Mouse (Mus musculus): ENCODE data around the gene Bcor.

Bcor gene

DNA sequence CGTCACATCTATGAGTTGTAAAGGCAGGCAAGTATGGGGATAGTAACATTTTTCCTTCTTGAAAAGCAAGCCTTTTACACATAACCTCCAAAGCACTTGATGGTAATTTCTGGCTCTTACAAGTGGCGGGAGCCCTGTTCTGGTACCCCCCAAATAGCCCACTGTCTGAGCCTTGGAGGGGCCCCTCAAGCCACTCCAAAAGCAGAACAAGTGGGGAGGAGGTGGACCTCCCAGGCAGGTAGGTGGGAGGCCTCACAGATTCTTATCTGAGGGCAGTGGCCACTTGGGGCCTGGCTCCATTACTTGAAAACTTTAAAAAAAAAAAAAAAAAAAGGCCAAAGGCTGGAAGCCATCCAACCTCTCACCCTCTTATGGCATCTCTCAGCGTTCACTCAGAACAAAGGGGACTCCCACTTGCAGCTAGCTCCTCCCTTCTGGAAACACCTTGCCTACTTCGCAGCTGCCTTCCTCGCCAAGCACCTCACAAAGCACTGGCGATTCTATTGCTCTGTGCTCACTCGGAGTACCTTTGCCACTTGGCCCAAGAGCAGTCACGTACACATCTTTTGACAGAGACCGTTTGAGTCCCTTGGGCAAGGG lies 106.7 kb downstream of the Bcor start:
- DNase-seq = no peak

DNA sequence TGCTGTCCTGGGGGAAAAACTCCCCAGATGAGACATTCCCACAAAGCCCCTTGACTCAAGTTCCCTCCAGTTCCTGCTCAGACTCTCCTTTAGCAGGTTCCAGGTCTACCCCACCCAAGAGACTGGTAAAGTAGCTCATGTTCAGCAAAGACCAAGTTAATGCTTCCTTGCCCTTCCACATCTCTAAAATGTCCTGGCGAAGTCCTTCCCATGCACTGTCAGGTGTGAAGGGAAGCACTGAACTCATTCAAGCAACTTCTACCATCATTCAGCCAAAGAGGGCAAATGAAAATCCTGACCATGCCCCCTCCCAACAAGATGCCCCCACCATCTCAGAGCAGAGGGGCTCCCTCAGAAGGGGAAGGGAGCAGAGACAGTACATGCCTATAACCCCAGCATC lies 107.5 kb downstream of the Bcor start:
- no peak for DNase-seq

DNA sequence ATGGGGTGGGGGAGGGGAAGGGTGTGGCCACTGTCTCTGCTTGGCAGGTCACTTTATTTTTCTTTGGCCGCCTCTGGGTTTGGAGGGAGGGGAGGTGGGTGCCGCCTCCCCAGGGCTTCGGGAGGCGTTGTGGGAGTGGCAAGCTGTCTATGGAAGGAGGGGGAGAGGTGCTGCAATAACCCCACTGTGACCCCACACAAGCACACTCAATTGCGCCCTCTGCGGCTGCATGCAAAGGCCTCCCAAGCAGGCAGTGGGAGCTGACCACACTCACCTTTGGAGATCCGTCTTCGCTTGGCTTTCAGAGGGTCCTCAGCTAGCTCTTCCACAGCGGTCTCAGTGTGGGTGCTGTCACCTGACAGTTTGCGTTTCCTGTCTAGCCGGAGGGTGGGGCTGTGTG lies 111.4 kb downstream of the Bcor start:
- no peak for DNase-seq

- DNase-seq = no peak
Measured at GRCm38 (mm10) chrX:12048166-12048565, 112.0 kb downstream of the Bcor start.

DNA sequence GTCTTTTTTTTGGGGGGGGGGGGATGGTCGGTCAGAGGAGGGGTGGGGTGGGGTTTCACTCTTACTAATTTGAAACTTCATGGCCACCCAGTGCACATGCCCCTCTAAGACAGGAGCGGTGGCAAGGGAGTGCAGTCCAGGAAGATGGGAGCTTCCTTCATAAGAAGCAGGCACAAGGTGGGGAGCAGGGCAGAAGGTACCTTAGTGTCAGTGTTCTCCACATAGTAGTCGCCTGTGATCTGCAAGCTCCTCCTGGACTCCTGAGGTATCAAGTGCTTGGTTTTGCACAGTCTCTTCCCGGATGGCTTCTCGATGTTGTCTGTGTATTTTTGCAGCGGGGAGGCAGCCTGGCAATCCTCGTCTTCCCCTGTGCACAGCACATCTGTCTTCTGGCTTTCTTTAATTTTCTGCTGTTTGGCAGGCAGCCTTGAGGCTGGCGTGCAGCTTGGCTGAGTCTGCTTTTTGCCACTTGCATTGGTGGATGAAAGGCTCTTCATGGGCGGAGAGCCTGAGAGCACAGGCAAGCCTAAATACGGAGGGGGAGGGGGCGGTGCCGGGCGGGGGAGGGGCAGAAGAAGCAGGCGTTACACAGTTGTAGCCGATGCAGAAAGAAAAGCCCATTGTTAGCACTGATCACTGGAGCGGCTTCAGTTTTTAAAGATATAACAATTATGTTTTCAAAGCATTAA lies 112.8 kb downstream of the Bcor start:
- DNase-seq = no peak

- DNase-seq = no peak
Measured at GRCm38 (mm10) chrX:12046676-12047075, 113.5 kb downstream of the Bcor start.

DNA sequence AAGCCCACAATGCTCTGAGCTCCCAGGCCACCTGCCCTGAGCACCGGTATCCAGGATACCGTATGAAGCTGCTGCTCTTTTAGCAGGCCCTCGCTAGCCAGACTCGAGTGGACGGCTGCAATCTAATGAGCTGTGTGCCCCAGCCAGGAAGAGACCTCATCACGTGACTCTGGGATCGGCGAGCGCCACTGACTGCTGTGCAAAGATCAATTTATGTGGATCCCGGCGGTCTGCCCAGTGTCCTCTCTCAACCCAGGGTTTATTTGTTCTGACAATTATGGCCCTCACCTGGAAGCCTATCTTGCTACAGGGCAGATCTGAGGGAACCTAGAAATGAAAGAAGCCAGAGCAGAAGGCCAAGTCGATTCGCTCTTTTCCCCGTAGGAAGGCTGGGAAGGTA lies 116.8 kb downstream of the Bcor start:
- DNase-seq = no peak

- no peak for DNase-seq
Measured at GRCm38 (mm10) chrX:12041453-12041852, 118.7 kb downstream of the Bcor start.

GRCm38 (mm10) chrX:12014726-12015464 lies 145.3 kb downstream of the Bcor start:
- DNase-seq = no peak

DNA sequence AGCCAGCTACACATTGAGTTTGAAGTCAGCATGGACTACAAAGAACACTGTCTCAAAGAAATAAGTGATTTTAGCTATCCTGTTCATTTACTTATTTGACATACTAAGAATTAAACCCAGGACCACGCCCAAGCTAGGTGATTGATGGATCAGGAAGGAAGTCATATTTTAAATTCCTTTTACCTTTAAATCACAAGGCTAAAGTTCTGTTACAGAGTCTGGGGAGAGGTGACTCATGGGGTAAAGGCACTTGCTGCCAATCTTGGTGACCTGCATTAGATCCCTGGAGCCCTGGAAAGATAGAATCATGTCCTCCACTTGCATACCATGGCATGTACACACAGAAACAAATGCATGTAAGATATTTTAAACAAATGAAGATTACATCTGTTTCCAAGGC lies 149.5 kb downstream of the Bcor start:
- no peak for DNase-seq

- peak; percentile 16 for DNase-seq
Measured at GRCm38 (mm10) chrX:12009046-12009445, 151.1 kb downstream of the Bcor start.

DNA sequence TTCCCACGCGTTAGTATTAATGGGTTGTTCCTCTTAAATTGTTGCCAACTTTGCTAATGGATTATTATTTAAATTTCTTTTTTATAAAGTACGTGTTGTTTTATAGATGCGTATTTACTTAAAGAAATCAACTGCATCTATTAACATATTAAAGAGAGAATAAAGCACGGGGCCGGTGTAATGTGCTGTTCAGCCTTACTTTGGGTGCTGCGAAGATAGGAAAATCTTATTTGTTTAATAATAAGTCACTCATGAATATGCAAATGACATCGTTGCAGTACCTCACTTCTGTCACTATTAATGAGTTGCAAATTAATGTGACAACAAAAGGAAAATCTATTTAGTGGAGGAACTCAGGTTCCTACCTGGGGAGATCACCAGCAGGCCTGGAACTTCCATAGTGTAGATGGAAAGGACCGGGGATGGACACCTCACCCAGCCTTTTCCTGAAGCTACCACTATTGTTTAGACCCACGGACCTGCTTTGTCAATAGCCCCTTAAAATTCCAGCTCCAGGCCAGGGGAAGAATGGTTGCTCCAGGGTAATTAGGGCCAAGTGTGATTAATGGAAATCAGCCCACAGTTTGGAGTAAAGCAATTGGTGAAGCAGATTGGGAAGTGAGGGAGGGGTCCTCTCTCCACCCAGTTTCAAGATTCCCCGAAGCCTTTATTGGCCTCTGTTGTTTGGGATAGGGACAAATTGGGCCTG lies 152.2 kb downstream of the Bcor start:
- no peak for DNase-seq

GRCm38 (mm10) chrX:12006882-12007753 lies 153.0 kb downstream of the Bcor start:
- DNase-seq = peak; percentile 30

GRCm38 (mm10) chrX:12006031-12006881 lies 153.9 kb downstream of the Bcor start:
- DNase-seq = peak; percentile 44

DNA sequence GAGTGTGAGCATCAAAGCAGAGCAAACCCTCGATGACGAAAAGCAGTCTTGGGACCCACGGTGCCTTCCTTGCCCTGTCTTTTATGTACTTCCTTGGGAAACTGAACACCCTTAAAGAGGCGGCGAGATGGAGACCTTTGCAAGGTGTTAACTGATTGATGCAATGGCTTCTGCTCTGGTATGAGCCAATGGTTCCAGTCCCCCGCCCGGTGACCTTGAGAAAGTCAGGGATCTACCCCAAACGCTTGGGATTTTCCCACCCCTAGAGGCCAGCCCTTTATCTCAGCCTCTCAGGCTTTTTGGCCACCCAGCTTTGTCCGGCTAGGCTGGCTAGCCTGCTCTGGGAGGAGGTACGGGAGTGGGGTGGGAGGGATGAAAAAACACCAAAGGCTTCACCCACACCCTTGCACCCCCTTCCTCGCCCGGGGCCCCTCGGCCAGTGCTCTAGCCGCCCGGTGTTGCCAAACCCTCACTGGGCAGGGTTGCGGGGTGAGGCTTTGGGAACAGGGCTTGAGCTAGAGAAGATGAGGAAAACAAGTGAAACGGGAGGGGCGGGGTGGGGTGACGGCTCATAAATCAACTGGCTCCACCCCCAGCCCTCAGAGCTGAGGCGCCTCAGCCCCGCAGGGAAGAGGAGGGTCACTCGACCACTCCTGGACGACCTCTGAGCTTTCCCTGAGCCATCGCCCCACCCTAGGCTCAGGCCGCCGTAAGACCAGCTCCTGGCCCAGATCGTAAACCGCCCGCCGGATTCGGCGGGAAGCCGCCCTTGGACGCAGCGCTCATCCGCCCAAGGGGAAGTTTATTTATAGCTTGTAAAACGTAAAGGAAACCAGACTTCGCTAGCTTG lies 154.7 kb downstream of the Bcor start:
- no peak for DNase-seq

- no peak for DNase-seq
Measured at GRCm38 (mm10) chrX:12004416-12004815, 155.7 kb downstream of the Bcor start.

DNA sequence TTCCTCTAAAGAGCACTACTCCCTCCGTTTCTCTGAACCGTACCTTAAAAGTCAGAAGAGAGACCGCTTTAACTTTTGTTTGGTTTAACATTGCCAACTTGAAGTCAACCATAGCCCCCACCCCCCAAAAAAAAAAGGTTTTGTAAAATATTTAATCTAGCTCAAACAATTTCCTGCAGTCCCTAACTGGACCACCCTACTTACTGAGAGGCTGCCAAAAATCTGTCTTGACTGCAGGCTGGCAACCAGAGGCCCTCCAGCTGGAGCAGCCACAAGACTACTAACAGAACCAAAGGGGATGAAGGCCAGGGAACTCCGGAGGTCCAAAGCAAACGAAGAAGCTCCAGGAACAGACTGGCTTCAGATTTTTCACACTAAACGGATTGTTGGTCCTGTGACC lies 156.2 kb downstream of the Bcor start:
- DNase-seq = no peak

GRCm38 (mm10) chrX:12003539-12003938 lies 156.6 kb downstream of the Bcor start:
- no peak for DNase-seq

DNA sequence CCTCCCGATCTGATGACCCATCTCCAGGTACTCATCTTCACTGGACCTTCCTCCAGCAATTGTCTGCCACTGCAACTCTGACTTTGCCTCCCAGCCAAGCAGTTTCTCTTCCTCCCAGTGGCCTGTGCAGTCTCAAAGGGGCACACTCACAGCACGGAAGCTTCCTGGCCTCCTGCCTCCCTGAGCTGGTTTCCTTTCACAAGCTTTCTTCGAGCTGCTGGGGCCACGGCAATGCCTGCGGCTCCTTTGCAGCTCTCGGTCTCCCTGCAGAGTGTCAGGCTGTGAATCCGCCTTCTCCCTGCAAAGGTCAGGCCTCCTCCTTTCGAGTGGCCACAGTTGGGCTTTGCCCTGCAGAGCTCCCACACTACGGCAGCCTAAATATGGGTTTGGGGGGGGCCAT lies 157.0 kb downstream of the Bcor start:
- no peak for DNase-seq

DNA sequence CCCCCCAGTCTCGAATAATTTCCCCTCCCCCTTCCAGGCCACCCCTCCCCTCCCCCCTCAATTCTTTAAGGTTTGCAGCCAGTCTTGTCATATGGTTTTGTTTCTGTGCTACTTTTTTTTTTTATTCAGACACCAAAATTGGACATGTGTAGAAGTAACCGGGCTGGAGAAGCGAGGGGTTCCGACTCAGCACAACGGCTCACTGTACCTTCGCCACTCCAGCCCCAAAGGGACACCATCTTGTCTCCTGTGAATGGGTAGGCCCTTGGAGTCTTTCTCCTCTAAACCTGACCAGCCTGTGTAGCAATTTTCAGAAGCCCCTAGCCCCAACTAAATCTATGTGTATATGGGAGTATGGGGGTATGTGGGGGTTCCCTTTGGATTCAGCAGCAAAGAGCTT lies 157.6 kb downstream of the Bcor start:
- DNase-seq = no peak

- no peak for DNase-seq
Measured at GRCm38 (mm10) chrX:12001969-12002368, 158.2 kb downstream of the Bcor start.

Measured in right cerebral cortex, postnatal 14 days (tissue).